Mouse (Mus musculus): Measurements from ENCODE around the gene Dolk.

Dolk gene

DNA sequence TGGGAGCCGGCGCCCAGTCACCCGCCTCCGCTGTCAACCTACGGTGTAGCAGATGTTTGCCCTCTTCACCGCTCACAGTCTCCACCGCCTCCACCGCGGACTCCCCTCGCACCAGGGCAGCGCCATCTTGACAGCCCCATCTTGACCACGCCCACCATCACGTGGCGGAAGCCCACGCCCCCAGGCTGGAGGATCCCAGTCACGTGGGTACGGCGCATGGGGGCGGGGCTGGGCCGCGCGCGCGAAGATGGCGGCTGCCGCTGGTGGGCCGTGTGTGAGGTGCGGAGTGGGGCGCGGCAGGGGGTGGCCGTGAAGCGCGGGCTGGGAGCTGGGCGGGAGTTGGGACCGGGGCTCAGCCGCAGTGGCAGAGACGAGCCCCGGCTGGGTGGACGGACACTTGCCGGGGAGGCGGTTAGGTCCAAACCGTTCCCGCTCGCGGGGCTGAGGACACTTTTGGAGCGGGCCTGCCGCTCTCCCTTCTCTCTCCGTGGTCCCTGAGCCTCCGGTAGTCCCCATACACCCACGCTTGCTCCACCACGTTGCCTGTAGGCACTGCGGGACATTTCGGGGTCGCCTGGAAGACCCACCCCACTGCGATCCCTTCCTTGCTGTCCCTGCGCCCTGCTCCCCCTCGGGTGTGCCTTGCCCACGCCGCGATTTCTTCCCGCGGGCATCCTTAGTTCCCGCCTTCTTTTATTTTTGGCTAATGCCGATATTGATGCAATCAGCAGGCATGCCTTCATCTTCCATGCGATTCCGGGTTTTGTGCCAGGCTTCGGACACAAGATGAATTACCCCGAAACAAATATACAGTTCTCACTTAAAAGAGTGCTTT lies at the start of gene Dolk, which contains the start of gene Nup188:
Dolk (minus strand) TSS at position 143 of the 835 bp plus-strand sequence.
Nup188 (plus strand) TSS at position 206 of the 835 bp plus-strand sequence.
- DNase-seq (ENCODE audit: low read depth, low spot score): peak; percentile 83

DNA sequence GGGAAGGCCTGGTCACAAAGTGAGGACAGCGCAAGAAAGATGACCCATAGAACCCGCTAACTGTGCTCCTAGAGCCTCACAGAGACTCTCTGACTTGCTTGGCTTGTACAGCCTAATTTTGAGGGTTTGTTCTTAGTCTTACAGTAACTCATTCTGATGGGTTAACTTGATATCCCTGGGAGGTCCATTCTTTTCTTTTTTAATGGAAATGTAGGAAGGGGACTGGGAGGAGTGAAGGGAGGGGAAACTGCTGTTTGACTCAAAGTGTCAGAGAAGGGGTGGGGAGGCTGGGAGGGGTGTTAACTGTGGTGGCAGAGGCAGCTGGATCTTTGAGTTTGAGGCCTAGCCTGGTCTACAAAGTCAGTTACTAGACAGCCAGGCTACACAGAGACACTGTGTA lies 49.2 kb upstream of the Dolk start:
- DNase-seq (ENCODE audit: low read depth, low spot score): no peak

DNA sequence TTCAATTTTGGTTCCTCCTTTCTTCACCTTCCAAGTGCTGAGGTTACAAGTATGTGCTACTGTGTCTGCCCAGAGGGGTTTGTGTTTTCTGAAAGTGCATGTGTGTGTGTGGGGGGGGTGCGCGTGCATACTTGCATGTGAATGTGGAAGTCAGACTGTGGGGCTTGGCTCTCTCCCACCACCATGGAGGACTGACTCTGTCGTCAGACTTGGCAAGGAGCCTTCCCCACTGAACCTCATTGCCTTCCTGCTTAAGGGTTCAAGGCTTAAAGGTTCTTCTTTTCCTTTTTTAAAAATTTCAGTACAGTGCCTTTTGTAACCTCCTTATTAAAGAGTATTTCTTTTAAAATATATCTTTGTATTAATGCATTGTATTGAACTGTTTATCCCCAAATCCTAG lies 42.7 kb upstream of the Dolk start:
- no peak for DNase-seq (ENCODE audit: low read depth, low spot score)

GRCm38 (mm10) chr2:30327276-30327675 lies 41.1 kb upstream of the Dolk start:
- DNase-seq (ENCODE audit: low read depth, low spot score): no peak

DNA sequence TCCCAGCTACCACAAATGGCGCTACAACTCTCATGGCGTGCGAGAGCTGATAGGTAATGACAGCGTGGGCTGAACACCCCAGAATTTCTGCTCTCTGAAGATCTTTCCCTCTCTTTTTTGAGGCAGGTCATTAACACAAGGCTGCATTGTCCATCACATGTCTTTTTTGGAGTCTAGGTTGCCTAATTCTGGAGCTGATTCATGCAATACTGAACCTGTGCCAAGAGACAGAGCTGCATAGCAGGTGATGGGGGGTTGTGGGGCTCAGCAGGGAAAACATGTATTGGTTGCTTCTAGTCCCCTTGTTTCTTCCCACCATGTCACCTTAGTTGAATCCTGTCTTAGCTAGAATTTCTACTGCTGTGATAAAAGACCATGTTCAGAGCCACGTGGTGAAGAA lies 39.2 kb upstream of the Dolk start:
- DNase-seq (ENCODE audit: low read depth, low spot score): no peak

DNA sequence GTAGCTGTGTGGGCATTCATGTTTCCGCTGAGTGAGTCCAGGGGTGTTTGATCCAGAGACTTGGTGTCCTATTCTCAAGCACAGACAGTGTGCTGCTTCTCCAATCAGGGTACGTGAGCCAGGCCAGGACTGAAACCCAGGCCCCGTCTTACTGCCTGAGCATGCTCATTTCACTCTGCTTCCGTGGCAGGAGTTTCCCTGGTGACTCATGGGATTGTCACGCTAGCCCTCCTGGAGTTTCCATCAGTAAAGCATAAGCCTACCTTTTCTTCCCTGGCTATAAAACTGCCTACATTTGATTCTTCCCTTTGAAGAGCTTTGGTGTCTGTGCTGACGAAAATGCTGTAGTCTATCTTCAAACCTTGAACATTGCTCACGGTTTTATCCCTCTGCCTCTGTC lies 37.0 kb upstream of the Dolk start:
- DNase-seq (ENCODE audit: low read depth, low spot score): no peak

GRCm38 (mm10) chr2:30319260-30319659 lies 33.1 kb upstream of the Dolk start:
- no peak for DNase-seq (ENCODE audit: low read depth, low spot score)

GRCm38 (mm10) chr2:30316955-30317354 lies 30.8 kb upstream of the Dolk start:
- no peak for DNase-seq (ENCODE audit: low read depth, low spot score)

DNA sequence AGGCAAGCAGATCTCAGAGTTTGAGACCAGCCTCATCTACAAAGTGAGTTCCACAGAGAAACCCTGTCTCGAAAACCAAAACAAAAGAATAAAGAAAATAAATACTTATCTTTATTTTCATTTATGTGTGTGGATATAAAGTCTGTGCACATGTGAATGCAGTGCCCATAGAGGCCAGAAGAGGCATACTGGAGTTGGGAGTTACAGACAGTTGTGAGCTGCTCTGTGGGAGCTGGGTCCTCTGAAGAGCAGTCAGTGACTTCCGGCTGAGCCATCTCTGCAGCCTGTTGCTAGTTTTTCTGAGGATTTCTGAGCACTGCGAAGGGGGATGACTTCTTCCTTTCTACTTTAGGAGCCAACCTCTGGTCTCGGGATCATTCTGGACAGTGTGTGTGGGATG lies 30.0 kb upstream of the Dolk start:
- DNase-seq (ENCODE audit: low read depth, low spot score): no peak

DNA sequence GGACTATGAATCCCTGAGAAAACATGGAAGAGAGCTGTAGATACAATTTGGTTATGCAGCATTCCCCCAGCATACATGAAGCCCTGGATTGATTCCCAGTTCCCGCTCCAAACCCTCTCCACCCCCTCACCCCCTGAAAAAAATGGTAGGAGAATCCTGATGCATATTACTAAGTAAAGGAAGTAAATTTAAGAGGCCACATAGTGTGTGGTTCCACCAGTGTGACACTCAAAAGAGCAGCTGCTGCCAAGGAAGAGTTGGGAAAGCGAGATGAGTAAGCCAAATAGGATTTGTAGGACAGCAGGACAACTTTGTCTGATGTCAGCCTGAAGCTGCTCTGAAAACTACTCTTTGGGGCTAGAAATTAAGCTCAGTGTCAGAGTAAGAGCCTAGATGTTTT lies 25.3 kb upstream of the Dolk start:
- DNase-seq (ENCODE audit: low read depth, low spot score): no peak

GRCm38 (mm10) chr2:30309351-30309750 lies 23.2 kb upstream of the Dolk start:
- DNase-seq (ENCODE audit: low read depth, low spot score): no peak

DNA sequence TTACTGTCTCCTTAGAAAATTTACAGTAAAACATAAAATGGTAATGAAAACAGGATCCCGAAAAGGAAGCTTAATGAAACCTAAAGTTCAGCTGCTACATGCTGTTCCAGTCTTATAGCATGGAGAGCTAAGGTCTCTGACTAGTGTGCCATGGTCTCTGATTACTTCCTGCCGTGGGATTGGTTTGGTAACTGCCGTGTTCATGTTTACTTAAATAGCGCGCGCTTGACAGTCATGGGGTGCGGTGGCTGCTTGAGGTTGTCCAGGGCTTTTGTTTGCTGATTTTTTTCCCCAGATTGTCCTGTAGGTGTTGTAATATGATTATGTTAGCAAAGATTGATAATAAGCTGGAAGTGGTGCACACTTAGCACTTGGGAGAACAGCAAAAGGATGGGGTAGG lies 20.0 kb upstream of the Dolk start:
- DNase-seq (ENCODE audit: low read depth, low spot score): no peak

- DNase-seq (ENCODE audit: low read depth, low spot score): no peak
Observed at GRCm38 (mm10) chr2:30299966-30300365, 13.8 kb upstream of the Dolk start.

DNA sequence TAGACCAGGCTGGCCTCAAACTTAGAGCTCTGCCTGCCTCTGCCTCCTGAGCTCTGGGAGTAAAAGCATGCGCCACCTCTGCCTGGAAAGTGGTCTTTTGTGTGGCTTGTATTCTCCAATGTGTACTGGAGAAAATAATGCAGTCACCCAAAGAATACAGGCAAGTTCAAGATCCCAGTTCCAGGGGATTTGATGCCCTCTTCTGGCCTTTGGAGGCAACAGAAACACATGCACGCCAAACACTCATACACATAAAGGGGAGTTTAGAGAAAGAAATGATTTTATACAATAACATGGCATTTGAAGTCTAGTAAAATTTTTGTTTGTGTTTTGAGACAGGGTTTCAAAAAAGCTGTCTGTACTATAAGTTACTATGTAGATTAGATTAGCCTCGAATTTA lies 13.4 kb upstream of the Dolk start:
- no peak for DNase-seq (ENCODE audit: low read depth, low spot score)

DNA sequence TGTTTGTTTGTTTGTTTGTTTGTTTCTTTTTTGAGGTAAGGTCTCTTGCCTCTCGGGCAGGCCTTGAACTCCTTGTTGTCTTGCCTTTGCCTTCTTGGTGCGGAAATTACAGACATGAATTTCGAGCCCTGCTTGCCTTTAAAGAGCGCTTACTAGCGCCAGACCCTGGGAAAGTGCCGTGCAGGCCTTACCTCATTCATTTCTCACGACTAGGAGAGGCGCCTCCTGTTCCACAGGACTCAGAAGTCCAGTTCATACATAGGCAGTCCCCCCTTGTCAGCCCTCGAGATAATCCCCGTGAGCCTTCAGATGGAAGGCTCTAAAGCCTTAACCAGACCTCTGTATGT lies 866 bp upstream of the Dolk start:
- DNase-seq (ENCODE audit: low read depth, low spot score): no peak

- no peak for DNase-seq (ENCODE audit: low read depth, low spot score)
Observed at GRCm38 (mm10) chr2:30285416-30286181, 535 bp downstream of the Dolk start.

GRCm38 (mm10) chr2:30285004-30285403 lies 1.1 kb downstream of the Dolk start:
- no peak for DNase-seq (ENCODE audit: low read depth, low spot score)

DNA sequence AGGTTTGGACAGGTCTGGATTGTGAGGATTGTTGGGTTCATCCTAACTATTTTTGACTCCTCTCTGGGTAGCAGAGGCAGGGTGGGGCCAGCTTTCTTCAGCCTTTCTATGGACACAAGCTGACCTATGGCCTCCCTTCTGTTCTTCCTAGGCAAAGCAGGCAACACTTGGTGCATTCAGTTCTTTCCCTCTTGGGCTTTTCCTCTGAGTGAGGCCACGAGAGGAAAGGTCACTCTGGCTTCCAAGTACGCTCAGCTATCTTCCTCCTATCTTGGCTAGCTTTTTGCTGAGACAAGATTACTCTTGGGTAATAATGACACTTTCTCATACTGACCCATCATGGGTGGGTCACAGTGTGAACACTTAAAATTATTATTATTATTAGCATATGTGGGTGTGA lies 2.9 kb downstream of the Dolk start:
- no peak for DNase-seq (ENCODE audit: low read depth, low spot score)

GRCm38 (mm10) chr2:30281651-30282050 lies 4.5 kb downstream of the Dolk start:
- no peak for DNase-seq (ENCODE audit: low read depth, low spot score)

DNA sequence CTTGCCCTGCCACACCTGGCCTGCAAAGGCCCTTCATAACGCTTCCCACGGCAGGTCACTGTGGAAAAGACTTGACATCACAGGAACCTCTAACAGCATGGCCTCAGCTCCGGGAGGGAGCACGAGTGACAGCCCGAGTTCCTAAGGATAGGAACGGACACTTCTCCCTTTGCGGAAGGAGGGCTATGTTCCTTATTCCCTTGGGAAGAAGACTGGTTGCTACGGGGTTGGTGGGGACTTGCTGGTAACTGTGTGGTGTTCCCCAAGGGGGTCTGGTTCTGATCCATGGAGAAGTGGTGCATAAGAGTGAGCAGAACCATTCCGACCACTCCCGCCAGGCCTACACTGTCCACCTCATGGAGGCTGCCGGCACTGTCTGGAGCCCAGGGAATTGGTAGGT lies 5.4 kb downstream of the Dolk start, which contains the start of gene Gm28038:
Gm28038 (plus strand) TSS at position 301 of the 400 bp plus-strand sequence.
- no peak for DNase-seq (ENCODE audit: low read depth, low spot score)

DNA sequence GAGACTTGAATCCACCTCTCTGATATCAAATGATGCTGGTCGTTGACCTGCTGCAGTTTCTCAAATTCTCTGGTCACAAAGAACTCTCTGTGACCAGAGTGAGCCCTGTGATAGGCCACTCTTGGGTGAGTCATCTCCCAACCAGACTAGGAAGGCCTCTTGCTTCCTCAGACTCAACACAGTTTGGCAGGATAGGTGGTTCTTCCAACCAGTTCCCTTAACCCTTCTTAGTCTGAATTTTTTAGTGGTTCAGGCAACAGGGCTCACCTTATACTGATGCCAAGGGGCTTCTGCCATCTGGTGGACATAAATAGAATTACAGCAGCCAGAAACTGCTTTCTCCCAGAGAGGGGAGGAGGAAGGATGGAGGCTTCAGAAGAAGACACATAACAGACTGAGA lies 16.0 kb downstream of the Dolk start:
- no peak for DNase-seq (ENCODE audit: low read depth, low spot score)

GRCm38 (mm10) chr2:30269241-30269990 lies 16.7 kb downstream of the Dolk start:
- no peak for DNase-seq (ENCODE audit: low read depth, low spot score)
